Mouse (Mus musculus): ENCODE results near the gene Ttyh3. TPM values are rescaled to one million over a fixed set of nuclear protein-coding genes. Genes with fewer than 3 reads are reported as not detected.

Ttyh3 gene
- polyA plus RNA-seq, 1 experiment from 2014 or later, result 46.4 TPM

DNA sequence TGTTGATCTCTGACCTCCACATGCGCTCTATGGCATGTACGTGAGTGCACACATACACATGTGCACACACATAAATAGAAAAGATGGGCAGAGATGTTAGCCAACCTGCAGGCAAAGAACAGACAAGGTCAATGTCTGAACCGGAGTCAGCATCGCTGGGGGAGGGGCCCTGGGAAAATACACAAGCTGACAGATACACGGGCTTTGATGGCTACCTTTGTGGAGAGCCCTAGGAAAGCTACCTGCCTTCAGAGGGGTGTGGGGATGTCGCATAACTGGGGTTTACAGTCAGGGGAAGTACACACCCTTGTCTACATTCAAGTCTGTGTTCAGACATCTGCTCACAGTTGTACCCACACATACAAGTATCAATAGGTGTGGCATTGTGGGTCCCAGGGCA, 10.3 kb downstream of the Ttyh3 start:
- H3K9ac ChIP-seq (ENCODE audit: low read length), result no peak overlapping the region
- 96% methylated on average over 6 of the region's 6 CpGs for WGBS
- no peaks in the 10 kb centered on the region for H3K27me3 ChIP-seq (ENCODE audit: control insufficient read depth, insufficient read depth, low read length)
- ATAC-seq (ENCODE audit: low FRiP score) (no peak), DNase-seq (ENCODE audit: low spot score, missing footprints) (no peak)
- H3K9me3 ChIP-seq (ENCODE audit: control insufficient read depth, low read length), result no peaks in the 10 kb centered on the region
- H3K4me3 ChIP-seq (ENCODE audit: low read depth, low read length), result no peak overlapping the region
- H3K4me2 ChIP-seq, result no peak overlapping the region
- H3K27ac ChIP-seq (ENCODE audit: low read depth, low read length), result no peak overlapping the region
- no peaks in the 10 kb centered on the region for H3K4me1 ChIP-seq (ENCODE audit: control insufficient read depth, insufficient read depth, low read length)
- H3K36me3 ChIP-seq (ENCODE audit: control insufficient read depth, insufficient read depth, low read length), result peaks cover 13% of the 10 kb centered on the region

DNA sequence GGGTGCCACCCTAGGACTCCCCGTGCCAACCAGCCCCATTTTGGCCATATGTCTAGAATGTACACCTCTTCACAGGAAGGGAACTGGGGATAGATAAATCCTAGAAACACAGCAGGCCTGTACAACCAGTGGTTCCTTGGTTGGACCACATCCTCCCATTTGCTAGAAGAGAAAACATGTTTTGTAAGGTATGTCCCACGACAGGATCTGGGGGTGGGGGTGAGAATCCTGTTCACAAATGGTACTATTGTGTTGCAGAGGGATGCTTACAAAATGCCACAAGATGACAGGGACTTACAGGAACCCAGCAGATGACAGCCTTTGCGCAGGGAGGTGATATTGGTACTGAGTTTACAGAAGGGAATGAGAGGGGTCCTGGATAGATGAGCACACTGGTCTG, 10.8 kb downstream of the Ttyh3 start:
- WGBS, result 92% methylated on average over 3 of the region's 3 CpGs
- Histone ChIP-seq H3K27me3 (ENCODE audit: control insufficient read depth, insufficient read depth, low read length) (no peaks in the 10 kb centered on the region), H3K4me1 (ENCODE audit: control insufficient read depth, insufficient read depth, low read length) (no peaks in the 10 kb centered on the region), H3K27ac (ENCODE audit: low read depth, low read length) (no peak overlapping the region), H3K36me3 (ENCODE audit: control insufficient read depth, insufficient read depth, low read length) (peaks cover 17% of the 10 kb centered on the region), H3K9me3 (ENCODE audit: control insufficient read depth, low read length) (no peaks in the 10 kb centered on the region), H3K4me2 (no peak overlapping the region), H3K9ac (ENCODE audit: low read length) (no peak overlapping the region), H3K4me3 (ENCODE audit: low read depth, low read length) (no peak overlapping the region)
- ATAC-seq (ENCODE audit: low FRiP score), result no peak
- DNase-seq (ENCODE audit: low spot score, missing footprints), result no peak

DNA sequence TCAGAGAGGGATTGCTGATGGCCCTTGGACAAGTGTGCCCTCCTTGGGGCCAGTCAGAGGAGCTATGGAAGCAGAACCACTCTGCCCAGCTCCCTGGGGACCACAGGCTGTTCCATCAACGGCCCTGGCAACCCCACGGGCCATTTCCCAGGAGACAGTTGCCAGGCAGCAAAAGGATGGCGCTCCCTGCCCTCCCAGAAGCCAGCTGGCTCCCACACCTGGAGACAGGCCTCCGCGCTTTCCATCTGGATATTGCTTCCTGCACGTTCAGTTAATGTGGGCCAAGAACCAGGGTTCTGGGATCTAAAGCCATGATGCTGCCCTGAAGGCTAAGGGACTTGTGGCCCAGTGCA, 11.8 kb downstream of the Ttyh3 start:
- Histone ChIP-seq H3K9me3 (ENCODE audit: control insufficient read depth, low read length) (no peaks in the 10 kb centered on the region), H3K4me2 (no peak overlapping the region), H3K9ac (ENCODE audit: low read length) (no peak overlapping the region), H3K4me1 (ENCODE audit: control insufficient read depth, insufficient read depth, low read length) (no peaks in the 10 kb centered on the region), H3K27me3 (ENCODE audit: control insufficient read depth, insufficient read depth, low read length) (no peaks in the 10 kb centered on the region), H3K27ac (ENCODE audit: low read depth, low read length) (no peak overlapping the region), H3K36me3 (ENCODE audit: control insufficient read depth, insufficient read depth, low read length) (peaks cover 25% of the 10 kb centered on the region), H3K4me3 (ENCODE audit: low read depth, low read length) (no peak overlapping the region)
- DNase-seq (ENCODE audit: low spot score, missing footprints) (no peak), ATAC-seq (ENCODE audit: low FRiP score) (no peak)
- 92% methylated on average over 6 of the region's 6 CpGs for WGBS

DNA sequence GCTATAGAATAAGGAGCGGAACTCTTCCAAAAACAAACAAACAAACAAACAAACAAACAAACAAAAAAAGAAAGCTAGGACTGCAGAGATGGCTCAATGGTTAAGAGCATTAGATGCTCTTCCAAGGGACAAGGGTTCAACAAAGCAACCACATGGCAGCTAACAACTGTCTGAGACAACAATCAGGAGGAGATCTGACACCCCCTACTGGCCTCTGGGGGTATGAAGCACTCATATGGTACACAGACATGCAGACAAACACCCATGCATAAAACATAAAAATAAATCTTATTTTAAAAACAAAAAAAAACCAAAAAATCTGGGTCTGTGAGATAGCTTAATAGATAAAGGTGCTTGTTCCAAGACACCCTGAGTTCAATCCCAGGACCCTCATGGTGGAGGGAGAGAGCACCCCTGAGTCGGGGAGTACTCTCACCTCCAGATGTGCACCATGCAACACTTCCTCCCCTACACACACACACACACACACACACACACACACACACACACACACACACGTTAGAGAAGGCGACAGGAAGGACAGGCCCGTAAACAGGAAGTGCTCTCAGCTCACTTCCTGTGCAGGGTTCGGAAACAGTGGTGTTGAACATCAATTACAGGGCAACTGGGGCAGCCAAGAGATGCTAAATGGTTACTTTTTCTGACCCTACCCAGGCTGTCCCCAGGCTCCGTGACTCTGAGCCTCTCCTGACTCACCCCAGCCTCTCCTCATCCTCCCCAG, 12.3 kb downstream of the Ttyh3 start:
- 94% methylated on average over 7 of the region's 7 CpGs for WGBS
- no peak for ATAC-seq (ENCODE audit: low FRiP score)
- no peak for DNase-seq (ENCODE audit: low spot score, missing footprints)
- no peak overlapping the region for H3K9ac ChIP-seq (ENCODE audit: low read length)
- no peak overlapping the region for H3K4me3 ChIP-seq (ENCODE audit: low read depth, low read length)
- H3K4me1 ChIP-seq (ENCODE audit: control insufficient read depth, insufficient read depth, low read length), result no peaks in the 10 kb centered on the region
- H3K36me3 ChIP-seq (ENCODE audit: control insufficient read depth, insufficient read depth, low read length), result peaks cover 30% of the 10 kb centered on the region
- no peak overlapping the region for H3K27ac ChIP-seq (ENCODE audit: low read depth, low read length)
- H3K9me3 ChIP-seq (ENCODE audit: control insufficient read depth, low read length), result no peaks in the 10 kb centered on the region
- no peaks in the 10 kb centered on the region for H3K27me3 ChIP-seq (ENCODE audit: control insufficient read depth, insufficient read depth, low read length)
- no peak overlapping the region for H3K4me2 ChIP-seq

DNA sequence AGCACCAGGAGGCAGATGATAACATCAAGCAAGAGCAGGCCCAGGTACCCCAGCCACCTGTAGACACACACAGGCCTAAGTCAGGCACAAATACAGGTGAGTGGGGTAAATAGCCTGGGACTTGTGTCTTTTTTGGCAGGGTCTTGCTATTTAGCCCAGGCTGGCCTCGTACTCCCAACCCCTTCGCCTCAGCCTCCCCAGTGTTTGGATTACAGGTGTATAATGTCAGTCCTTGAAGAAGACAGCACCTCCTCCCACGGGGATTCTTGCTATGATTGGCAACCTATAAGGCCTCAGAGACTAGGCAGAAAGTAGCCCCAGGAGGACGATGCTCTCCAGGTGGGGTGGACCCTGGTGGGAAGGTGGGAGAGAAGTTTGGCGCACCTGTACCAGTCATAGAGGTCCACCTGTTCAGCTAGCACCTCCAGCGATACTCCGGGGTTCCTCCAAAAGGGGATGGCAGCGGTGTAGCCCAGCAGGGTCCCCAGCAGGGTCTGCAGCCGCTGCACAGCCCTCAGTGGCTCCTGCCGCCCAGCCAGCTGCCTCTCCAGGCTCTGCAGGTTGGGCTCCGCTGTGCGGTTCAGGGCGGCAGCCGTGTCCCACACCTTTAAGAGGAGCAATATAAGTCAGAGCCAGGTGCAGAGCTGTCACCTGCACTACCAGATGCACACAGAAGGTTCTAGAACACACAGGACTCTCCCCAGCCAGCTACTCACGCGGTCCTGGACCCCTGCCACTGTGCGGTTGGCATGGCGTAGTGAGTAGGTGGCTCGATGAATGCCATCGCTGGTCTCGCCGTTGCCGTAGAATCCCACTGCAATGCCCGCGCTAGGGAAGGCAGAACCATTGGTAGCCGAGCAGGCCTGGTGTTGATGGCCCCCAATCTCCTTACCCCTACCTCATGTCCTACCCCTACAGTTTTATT, 13.8 kb downstream of the Ttyh3 start:
- WGBS, result 95% methylated on average over 26 of the region's 26 CpGs
- Histone ChIP-seq H3K9me3 (ENCODE audit: control insufficient read depth, low read length) (no peaks in the 10 kb centered on the region), H3K9ac (ENCODE audit: low read length) (no peak overlapping the region), H3K4me2 (no peak overlapping the region), H3K27ac (ENCODE audit: low read depth, low read length) (no peak overlapping the region), H3K4me1 (ENCODE audit: control insufficient read depth, insufficient read depth, low read length) (no peaks in the 10 kb centered on the region), H3K36me3 (ENCODE audit: control insufficient read depth, insufficient read depth, low read length) (peaks cover 32% of the 10 kb centered on the region), H3K4me3 (ENCODE audit: low read depth, low read length) (no peak overlapping the region), H3K27me3 (ENCODE audit: control insufficient read depth, insufficient read depth, low read length) (no peaks in the 10 kb centered on the region)
- ATAC-seq (ENCODE audit: low FRiP score) (no peak), DNase-seq (ENCODE audit: low spot score, missing footprints) (no peak)

DNA sequence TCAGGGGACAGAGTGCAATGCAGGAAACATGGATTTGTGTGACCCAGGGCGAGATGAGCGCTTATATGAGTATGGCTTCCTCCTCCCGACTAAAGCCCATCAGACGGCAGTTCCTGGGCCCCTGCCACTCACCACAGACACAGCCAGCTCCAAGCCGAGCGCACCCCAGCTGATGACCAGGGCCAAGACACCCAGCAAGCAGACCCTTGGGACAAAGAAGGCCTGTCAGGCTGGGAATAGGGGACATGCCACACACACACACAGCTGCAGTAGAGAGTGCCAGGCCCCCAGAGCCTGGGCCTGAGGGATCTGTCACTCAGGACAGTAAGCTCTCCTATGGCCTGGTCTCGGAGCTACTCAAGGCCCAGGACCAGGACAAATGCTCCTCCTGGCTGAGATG, 15.4 kb downstream of the Ttyh3 start:
- H3K4me3 ChIP-seq (ENCODE audit: low read depth, low read length), result no peak overlapping the region
- no peak for DNase-seq (ENCODE audit: low spot score, missing footprints)
- H3K4me2 ChIP-seq, result no peak overlapping the region
- no peaks in the 10 kb centered on the region for H3K4me1 ChIP-seq (ENCODE audit: control insufficient read depth, insufficient read depth, low read length)
- H3K36me3 ChIP-seq (ENCODE audit: control insufficient read depth, insufficient read depth, low read length), result peaks cover 48% of the 10 kb centered on the region
- no peak for ATAC-seq (ENCODE audit: low FRiP score)
- WGBS, result 93% methylated on average over 7 of the region's 7 CpGs
- H3K27ac ChIP-seq (ENCODE audit: low read depth, low read length), result no peak overlapping the region
- no peaks in the 10 kb centered on the region for H3K9me3 ChIP-seq (ENCODE audit: control insufficient read depth, low read length)
- no peaks in the 10 kb centered on the region for H3K27me3 ChIP-seq (ENCODE audit: control insufficient read depth, insufficient read depth, low read length)
- no peak overlapping the region for H3K9ac ChIP-seq (ENCODE audit: low read length)

DNA sequence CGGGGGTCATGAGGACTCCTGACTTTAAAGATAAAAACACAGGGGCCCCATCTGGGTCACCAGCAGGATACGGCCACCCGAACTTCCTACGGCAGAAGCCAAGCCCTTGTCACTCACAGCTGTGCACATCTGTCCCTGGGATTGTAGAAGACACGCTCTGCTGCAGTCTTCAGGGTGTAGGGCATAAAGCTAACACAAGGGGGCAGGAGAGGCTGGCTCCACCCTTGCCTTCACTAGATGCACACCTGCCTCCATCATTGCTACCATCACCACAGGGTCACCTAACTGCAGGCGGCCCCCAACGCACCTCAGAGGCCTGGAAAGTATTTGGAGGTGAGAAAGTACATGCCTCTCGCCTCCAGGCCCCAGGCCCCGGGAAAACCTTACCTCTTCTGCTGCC, 19.8 kb downstream of the Ttyh3 start:
- H3K4me2 ChIP-seq, result no peak overlapping the region
- no peak overlapping the region for H3K9ac ChIP-seq (ENCODE audit: low read length)
- peaks cover 4% of the 10 kb centered on the region; the same call in 1 of the 2 replicates for H3K9me3 ChIP-seq (ENCODE audit: control insufficient read depth, low read length)
- no peaks in the 10 kb centered on the region for H3K27me3 ChIP-seq (ENCODE audit: control insufficient read depth, insufficient read depth, low read length)
- no peak overlapping the region for H3K4me3 ChIP-seq (ENCODE audit: low read depth, low read length)
- no peak overlapping the region for H3K27ac ChIP-seq (ENCODE audit: low read depth, low read length)
- 94% methylated on average over 9 of the region's 9 CpGs for WGBS
- peaks cover 70% of the 10 kb centered on the region for H3K36me3 ChIP-seq (ENCODE audit: control insufficient read depth, insufficient read depth, low read length)
- no peaks in the 10 kb centered on the region for H3K4me1 ChIP-seq (ENCODE audit: control insufficient read depth, insufficient read depth, low read length)
- DNase-seq (ENCODE audit: low spot score, missing footprints) (no peak), ATAC-seq (ENCODE audit: low FRiP score) (no peak)

DNA sequence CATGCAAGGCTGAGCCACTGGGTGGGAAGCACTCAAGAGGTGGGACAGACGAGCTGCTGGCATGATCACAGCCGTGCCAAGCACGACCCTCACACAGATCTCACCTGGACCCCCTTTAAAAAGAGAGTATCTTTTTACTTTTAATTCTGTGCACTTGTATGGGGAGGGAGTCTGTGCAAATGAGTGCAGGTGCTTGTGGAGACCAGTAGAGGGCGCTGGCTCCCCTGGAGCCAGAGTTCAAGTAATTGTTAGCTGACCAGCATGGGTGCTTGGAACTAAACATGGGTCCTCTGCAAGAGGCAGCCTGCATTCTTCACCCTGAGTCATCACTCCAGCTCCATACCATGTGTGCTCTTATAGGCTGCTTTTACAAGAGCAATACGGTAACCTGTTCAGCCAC, 21.3 kb downstream of the Ttyh3 start:
- DNase-seq (ENCODE audit: low spot score, missing footprints) (no peak), ATAC-seq (ENCODE audit: low FRiP score) (no peak)
- Histone ChIP-seq H3K4me2 (no peak overlapping the region), H3K4me3 (ENCODE audit: low read depth, low read length) (no peak overlapping the region), H3K27ac (ENCODE audit: low read depth, low read length) (no peak overlapping the region), H3K27me3 (ENCODE audit: control insufficient read depth, insufficient read depth, low read length) (no peaks in the 10 kb centered on the region), H3K4me1 (ENCODE audit: control insufficient read depth, insufficient read depth, low read length) (no peaks in the 10 kb centered on the region), H3K36me3 (ENCODE audit: control insufficient read depth, insufficient read depth, low read length) (peaks cover 74% of the 10 kb centered on the region), H3K9ac (ENCODE audit: low read length) (no peak overlapping the region), H3K9me3 (ENCODE audit: control insufficient read depth, low read length) (peaks cover 4% of the 10 kb centered on the region; the same call in 1 of the 2 replicates)
- WGBS, result 90% methylated on average over 5 of the region's 5 CpGs

DNA sequence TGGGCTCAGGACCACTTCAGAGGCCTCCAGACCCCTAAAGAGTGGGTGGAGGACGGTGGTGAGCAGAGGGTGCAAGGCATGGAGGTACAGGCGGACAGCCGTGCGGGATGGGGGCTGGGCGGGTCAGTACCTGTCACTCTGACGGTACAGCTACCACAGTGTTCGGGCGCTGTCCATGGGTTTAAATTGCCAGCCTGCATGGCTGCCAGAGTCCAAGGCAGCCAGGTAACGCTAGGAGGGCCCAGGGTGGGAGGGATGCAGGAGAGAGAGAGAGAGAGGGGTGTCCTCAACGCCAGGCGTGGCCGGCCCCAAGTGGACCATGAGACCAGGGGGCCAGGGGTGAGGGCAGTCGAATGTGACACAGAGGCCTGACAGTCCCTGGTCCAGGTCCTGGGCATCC, 23.9 kb downstream of the Ttyh3 start:
- H3K27me3 ChIP-seq (ENCODE audit: control insufficient read depth, insufficient read depth, low read length), result no peaks in the 10 kb centered on the region
- H3K27ac ChIP-seq (ENCODE audit: low read depth, low read length), result no peak overlapping the region
- no peak overlapping the region for H3K9ac ChIP-seq (ENCODE audit: low read length)
- no peaks in the 10 kb centered on the region for H3K4me1 ChIP-seq (ENCODE audit: control insufficient read depth, insufficient read depth, low read length)
- no peak overlapping the region for H3K4me2 ChIP-seq
- no peak for DNase-seq (ENCODE audit: low spot score, missing footprints)
- 91% methylated on average over 13 of the region's 13 CpGs for WGBS
- peaks cover 63% of the 10 kb centered on the region for H3K36me3 ChIP-seq (ENCODE audit: control insufficient read depth, insufficient read depth, low read length)
- no peak overlapping the region for H3K4me3 ChIP-seq (ENCODE audit: low read depth, low read length)
- H3K9me3 ChIP-seq (ENCODE audit: control insufficient read depth, low read length), result peaks cover 4% of the 10 kb centered on the region; the same call in 1 of the 2 replicates
- ATAC-seq (ENCODE audit: low FRiP score), result no peak

All from midbrain, embryonic 11.5 days (tissue).